Mouse (Mus musculus) lung, adult 2 months (tissue): ENCODE measurements around the gene Parg.

Source experiments
- CTCF ChIP-seq: fragments of 200-500 bp; IDR thresholded peaks from 2 replicates; pipeline ENCODE4 v1.5.1; 2011; ENCODE audit warnings: mild to moderate bottlenecking, low read length, control low read depth; ENCODE audit not compliant: insufficient read depth
- POLR2A ChIP-seq: fragments of 200-500 bp; IDR thresholded peaks from 2 replicates; pipeline ENCODE4 v1.6.1; 2011; ENCODE audit warnings: low read depth, mild to moderate bottlenecking, control low read depth, low read length, borderline replicate concordance; ENCODE audit errors: extremely low read depth

- 0 out of 2 replicates have a peak, but pooled peaks have one; percentile 6 for TF ChIP-seq CTCF
- no peak for TF ChIP-seq POLR2A
Observed at GRCm38 (mm10) chr14:32269589-32269988, 67.8 kb downstream of the Parg start.
